8 mouse cellular contexts compared by ENCODE assay signal in genomic region chr4:46853852-46854460, GRCm38 (mm10).
A peak's percentile ranks its signal among the peaks of the same experiment; 100 is the strongest.
DNase-seq lines count a peak whose midpoint lies in the region; ATAC-seq and TF ChIP-seq lines count a peak whose summit lies in the region.
"Had no signal": no experiment of that assay in that cellular context is flagged by ENCODE, and none has a peak within 500 bp of the region (broad histone marks: within the 10 kb centered on the region; RNA-seq: fewer than 3 reads in every experiment).

No protein-coding gene starts in this region.

- H3K27ac ChIP-seq in intestine, embryonic 15.5 days: no peak overlapping the region
- no peak overlapping the region for H3K27ac ChIP-seq in intestine, postnatal 0 days (ENCODE audit: low read depth, low read length)
- peak overlapping the region; percentile 47; the same call in 1 of the 2 replicates for H3K27ac ChIP-seq in spleen, adult 2 months (ENCODE audit: insufficient read depth, low read length)
- no peak overlapping the region for H3K27ac ChIP-seq in kidney, embryonic 14.5 days (ENCODE audit: low read depth, low read length)

- H3K4me3 ChIP-seq in intestine, embryonic 15.5 days (replicated peaks): no peak overlapping the region
- no peak overlapping the region for H3K4me3 ChIP-seq in intestine, postnatal 0 days (ENCODE audit: low read depth, low read length)
- H3K4me3 ChIP-seq in spleen, adult 2 months (ENCODE audit: extremely low read depth, insufficient read depth, insufficient read length): peak overlapping the region; percentile 41
- no peak overlapping the region for H3K4me3 ChIP-seq in kidney, embryonic 14.5 days (ENCODE audit: low read length)

- no peak overlapping the region for H3K9ac ChIP-seq in intestine, embryonic 15.5 days
- H3K9ac ChIP-seq in intestine, postnatal 0 days (ENCODE audit: low read depth, low read length): no peak overlapping the region
- no peak overlapping the region for H3K9ac ChIP-seq in kidney, embryonic 14.5 days (ENCODE audit: low read depth, low read length)

- TF ChIP-seq POLR2A in spleen, adult 2 months (IDR thresholded peaks at IDR 0.05; ENCODE audit: low read depth, low read length): no peak

- peak; percentile 55; the same call in 1 of the 2 replicates for ATAC-seq in intestine, embryonic 15.5 days
- ATAC-seq in intestine, postnatal 0 days: no peak
- peak; percentile 37 to 59; a peak in 3 of 4 replicates for ATAC-seq in hematopoietic stem cell, adult 5-6 weeks (replicated peaks in 1 of 2; ENCODE audit: insufficient read depth in 1 of 2, low FRiP score in 2 of 2, low TSS enrichment in 1 of 2, low read depth in 1 of 2, poor library complexity in 2 of 2, severe bottlenecking in 2 of 2)
- ATAC-seq in kidney, embryonic 14.5 days (ENCODE audit: low FRiP score, low TSS enrichment): no peak

- no peak overlapping the region for H3K4me2 ChIP-seq in intestine, embryonic 15.5 days (replicated peaks)
- H3K4me2 ChIP-seq in intestine, postnatal 0 days (replicated peaks; ENCODE audit: low read depth): no peak overlapping the region
- no peak overlapping the region for H3K4me2 ChIP-seq in kidney, embryonic 14.5 days (replicated peaks; ENCODE audit: low read depth, low read length)

- DNase-seq in c-Kit-positive CD71-positive TER-119-negative erythroid progenitor cells, embryonic 14.5 days (ENCODE audit: low read depth): peak; percentile 89
- DNase-seq in spleen, adult 2 months (ENCODE audit: low read depth in 1 of 2, low spot score in 2 of 2): no peak
- no peak for DNase-seq in embryo, embryonic 9.5 days (ENCODE audit: extremely low spot score)
- DNase-seq: cerebellum, adult 18-20 months had no signal

- no peak for TF ChIP-seq CTCF in intestine, postnatal 0 days (IDR thresholded peaks at IDR 0.05; ENCODE audit: low read depth)
- TF ChIP-seq CTCF in spleen, adult 2 months (IDR thresholded peaks at IDR 0.05; ENCODE audit: extremely low read depth, insufficient read depth, insufficient read length, insufficient replicate concordance): no peak

- no peaks in the 10 kb centered on the region for H3K36me3 ChIP-seq in intestine, embryonic 15.5 days
- H3K36me3 ChIP-seq in intestine, postnatal 0 days (ENCODE audit: control insufficient read depth, insufficient read depth): no peaks in the 10 kb centered on the region
- no peaks in the 10 kb centered on the region for H3K36me3 ChIP-seq in spleen, adult 2 months (ENCODE audit: control insufficient read depth, insufficient read depth, low read length)
- no peaks in the 10 kb centered on the region for H3K36me3 ChIP-seq in kidney, embryonic 14.5 days (ENCODE audit: control insufficient read depth, insufficient read depth, low read length)

- no peaks in the 10 kb centered on the region for H3K27me3 ChIP-seq in intestine, embryonic 15.5 days (replicated peaks)
- no peaks in the 10 kb centered on the region for H3K27me3 ChIP-seq in intestine, postnatal 0 days (replicated peaks; ENCODE audit: control insufficient read depth, insufficient read depth, low read length)
- H3K27me3 ChIP-seq in spleen, adult 2 months (ENCODE audit: control insufficient read depth, insufficient read depth, low read length): no peaks in the 10 kb centered on the region
- H3K27me3 ChIP-seq in kidney, embryonic 14.5 days (ENCODE audit: control insufficient read depth, insufficient read depth, low read length): no peaks in the 10 kb centered on the region

- no peaks in the 10 kb centered on the region for H3K4me1 ChIP-seq in intestine, embryonic 15.5 days (replicated peaks)
- no peaks in the 10 kb centered on the region for H3K4me1 ChIP-seq in intestine, postnatal 0 days (replicated peaks; ENCODE audit: control insufficient read depth, insufficient read depth, low read length)
- no peaks in the 10 kb centered on the region for H3K4me1 ChIP-seq in spleen, adult 2 months (ENCODE audit: control insufficient read depth, insufficient read depth, insufficient read length)
- no peaks in the 10 kb centered on the region for H3K4me1 ChIP-seq in kidney, embryonic 14.5 days (ENCODE audit: control insufficient read depth, insufficient read depth, low read length)

- no peaks in the 10 kb centered on the region; the same call in 1 of the 2 replicates for H3K9me3 ChIP-seq in intestine, embryonic 15.5 days
- H3K9me3 ChIP-seq in intestine, postnatal 0 days (ENCODE audit: control insufficient read depth): no peaks in the 10 kb centered on the region
- no peaks in the 10 kb centered on the region; the same call in 1 of the 2 replicates for H3K9me3 ChIP-seq in kidney, embryonic 14.5 days (ENCODE audit: control insufficient read depth, low read length)

- 57% methylated on average over 12 of the region's 12 CpGs for WGBS in intestine, embryonic 15.5 days
- 56% methylated on average over 12 of the region's 12 CpGs for WGBS in intestine, postnatal 0 days
- WGBS in spleen, adult 2 months: 54% methylated on average over 12 of the region's 12 CpGs
- WGBS in kidney, embryonic 14.5 days: 88% methylated on average over 12 of the region's 12 CpGs

Comparison
In these comparisons a context has a peak if more than half of its experiments do, and no peak if none do; other contexts are left out.
1. ATAC-seq: peak in intestine, embryonic 15.5 days (single experiment) and hematopoietic stem cell, adult 5-6 weeks (2 of 2); none in intestine, postnatal 0 days (single experiment) and kidney, embryonic 14.5 days (single experiment).